Mouse (Mus musculus) kidney, adult 10 weeks (tissue): ENCODE results near the gene Rassf1. TPM values are rescaled to one million over a fixed set of nuclear protein-coding genes. Genes with fewer than 3 reads are reported as not detected.

ENCODE experiments used
- polyA plus RNA-seq: library from polyadenylated mRNA; stranded (reverse); fragments of 350-450 nt; fragmentation: Illumina TruSeq; extraction: RNeasy Lipid Tissue Mini Kit (QIAGEN cat#74804); gene quantifications from one replicate; pipeline ENCODE4 v1.2.3, GENCODE M21; 2014; ENCODE audit warnings: low read depth, low replicate concordance

Rassf1 gene
- polyA plus RNA-seq = 8.6 TPM

DNA sequence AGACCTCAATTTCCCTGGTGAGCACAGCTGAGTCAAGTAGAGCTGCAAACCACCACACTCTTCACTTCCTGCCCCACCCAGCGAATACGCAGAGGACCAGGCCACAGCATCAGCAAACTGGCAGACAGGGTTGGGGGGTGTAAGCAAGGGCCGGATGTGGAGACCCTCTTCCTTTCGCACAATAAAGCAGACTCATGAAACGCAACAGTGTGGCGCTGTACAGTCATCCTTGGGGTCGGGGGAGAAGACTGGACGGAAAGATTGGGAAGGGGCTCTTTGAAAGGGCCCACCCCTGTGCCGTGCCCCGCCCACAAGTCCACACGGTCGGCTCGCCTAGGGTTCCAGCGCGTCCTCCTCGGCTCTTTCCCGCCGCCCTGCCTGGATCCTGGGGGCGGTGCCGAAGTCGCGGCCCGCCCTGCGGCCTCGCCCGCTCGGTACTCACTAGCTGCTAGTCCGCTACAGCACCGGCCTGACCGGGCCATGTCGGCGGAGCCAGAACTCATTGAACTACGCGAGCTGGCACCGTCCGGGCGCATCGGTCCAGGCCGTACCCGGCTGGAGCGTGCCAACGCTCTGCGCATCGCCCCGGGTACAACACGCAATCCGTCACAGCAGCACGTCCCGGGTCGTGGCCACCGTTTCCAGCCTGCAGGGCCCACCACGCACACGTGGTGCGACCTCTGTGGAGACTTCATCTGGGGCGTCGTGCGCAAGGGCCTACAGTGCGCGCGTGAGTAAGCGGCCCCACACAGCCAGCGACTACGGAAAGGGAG, at the start of gene Rassf1:
Gene Rassf1, plus strand, starts transcription at position 439 of the 773 bp plus-strand sequence.

GRCm38 (mm10) chr9:107533791-107534407, 17.5 kb upstream of the Rassf1 start, which contains the start of gene Tmem115:
TSS of gene Tmem115 (plus strand) at chr9:107533945.

GRCm38 (mm10) chr9:107541474-107542351, 9.6 kb upstream of the Rassf1 start, which contains the start of the genes Cyb561d2 and Nprl2:
TSS of gene Cyb561d2 (minus strand) at chr9:107542193.
TSS of gene Nprl2 (plus strand) at chr9:107542226.

GRCm38 (mm10) chr9:107547026-107547425, 4.3 kb upstream of the Rassf1 start, which contains the start of gene Zmynd10:
TSS of gene Zmynd10 (plus strand) at chr9:107547298.

DNA sequence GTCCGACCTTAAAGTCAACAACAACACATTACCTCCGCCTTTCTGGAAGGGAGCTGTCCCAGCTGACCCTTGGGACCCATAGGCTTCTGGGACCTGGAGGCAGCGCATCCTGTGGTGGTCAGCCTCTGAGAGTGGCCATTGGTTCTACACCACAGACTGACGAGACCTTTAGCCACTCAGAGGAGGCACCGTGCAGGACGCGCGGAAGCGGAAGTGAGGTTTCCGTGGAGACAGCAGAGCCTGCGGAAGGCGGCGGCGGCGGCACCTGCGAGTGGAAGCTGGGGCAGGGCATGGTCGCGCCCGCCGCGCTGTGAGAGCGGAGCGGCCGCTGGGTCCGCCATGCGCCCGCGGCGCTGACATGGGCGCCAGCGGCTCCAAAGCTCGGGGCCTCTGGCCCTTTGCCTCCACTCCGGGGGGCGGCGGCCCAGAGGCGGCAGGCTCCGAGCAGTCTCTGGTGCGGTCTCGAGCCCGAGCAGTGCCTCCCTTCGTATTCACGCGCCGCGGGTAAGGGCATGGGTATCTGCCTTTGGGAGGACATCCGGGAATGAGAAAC, 11.8 kb downstream of the Rassf1 start, which contains the start of gene Tusc2:
Gene Tusc2, plus strand, starts transcription at position 227 of the 553 bp plus-strand sequence.

DNA sequence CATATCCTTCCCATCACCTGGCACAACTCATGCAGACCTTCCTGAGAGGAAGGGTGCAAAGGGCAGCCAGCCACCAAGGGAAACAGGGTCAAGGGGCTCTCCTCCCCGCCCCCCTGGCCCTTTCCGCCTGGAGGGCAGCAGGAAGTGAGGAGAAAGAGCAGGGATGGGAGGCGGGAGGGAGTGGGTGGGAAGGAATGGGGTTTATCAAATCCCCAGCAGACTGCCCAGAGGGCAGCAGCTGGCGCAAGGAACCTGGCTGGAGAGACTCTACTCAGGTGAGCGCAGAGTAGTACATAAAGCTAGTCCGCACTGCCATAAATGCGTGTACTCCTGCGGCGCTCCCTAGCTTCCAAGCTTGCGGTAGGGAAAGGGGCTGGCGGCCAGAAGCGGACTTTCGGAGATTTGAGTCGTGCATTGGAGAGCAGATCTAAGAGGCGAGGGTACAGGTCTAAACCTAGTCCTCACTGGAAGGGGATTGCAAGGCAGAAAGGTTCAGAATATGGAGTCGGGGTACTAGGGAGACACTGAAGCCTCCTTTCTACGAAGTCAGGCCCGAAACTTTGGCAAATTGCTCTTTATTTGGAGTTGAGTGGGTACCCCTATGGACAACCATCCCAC, 16.5 kb downstream of the Rassf1 start, which contains the start of gene Hyal2:
Gene Hyal2, plus strand, starts transcription at position 244 of the 618 bp plus-strand sequence.

GRCm38 (mm10) chr9:107576357-107577107, 25.2 kb downstream of the Rassf1 start, which contains the start of gene Hyal1:
TSS of gene Hyal1 (plus strand) at chr9:107576927.

DNA sequence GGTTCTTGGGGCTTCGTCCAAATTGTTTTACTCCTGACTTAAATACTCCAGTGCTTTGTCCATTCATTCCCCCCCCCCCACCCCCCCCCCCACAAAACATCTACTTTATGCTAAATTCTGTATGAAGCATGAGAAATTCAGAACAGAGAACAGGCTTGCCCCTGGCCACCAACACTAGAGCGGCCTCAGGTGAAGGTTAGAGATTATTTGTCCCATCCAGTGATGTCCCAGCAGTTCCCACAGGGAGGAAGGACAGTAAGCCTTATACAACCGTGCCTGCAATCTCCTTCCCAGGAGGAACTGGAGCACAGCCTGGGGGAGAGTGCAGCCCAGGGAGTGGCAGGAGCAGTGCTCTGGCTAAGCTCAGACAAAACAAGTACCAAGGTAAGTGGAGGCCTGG, 27.2 kb downstream of the Rassf1 start, which contains the start of gene Naa80:
Gene Naa80, plus strand, starts transcription at position 301 of the 400 bp plus-strand sequence.

DNA sequence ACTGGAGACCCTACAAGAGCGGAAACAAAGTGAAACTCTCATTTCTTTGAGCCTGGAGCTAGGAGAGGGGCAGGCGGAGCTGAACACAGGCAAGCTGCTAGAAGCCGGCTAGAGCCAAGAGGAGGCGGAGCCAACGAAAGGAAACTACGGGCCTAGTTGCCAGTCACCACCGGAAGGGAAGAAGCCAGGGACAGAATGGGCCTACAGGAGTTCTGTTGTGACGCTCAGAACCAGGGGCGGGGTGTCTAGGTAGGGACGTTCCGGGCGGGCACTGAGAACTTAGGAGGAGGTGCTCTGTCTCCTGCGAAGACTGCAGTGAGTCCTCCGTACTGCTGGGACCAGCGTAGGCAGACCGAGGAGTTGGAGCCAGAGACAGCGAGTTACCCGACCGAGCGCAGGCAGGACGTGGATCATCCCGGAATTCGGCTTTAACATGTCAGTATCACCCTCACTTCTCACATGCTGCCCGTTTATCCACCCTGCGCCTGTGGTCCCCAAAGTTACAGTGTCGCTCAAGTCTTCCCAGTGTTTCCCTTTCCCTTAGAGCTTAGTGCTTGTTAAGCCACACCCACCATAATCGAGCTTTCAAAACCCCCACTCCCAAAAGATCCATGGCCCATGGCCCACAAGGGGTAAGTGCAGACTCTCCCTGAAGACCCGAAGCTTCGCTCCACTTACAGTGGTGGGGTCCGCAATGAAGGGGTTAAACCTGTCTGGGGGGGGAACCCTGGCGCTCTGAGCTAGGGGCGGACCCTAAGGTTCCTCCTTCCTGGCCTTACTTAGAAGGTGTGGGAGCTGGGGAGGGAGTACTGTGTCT, 29.4 kb downstream of the Rassf1 start, which contains the start of gene Hyal3:
Gene Hyal3, plus strand, starts transcription at position 318 of the 817 bp plus-strand sequence.

GRCm38 (mm10) chr9:107586974-107587832, 35.8 kb downstream of the Rassf1 start, which contains the start of gene Ifrd2:
TSS of gene Ifrd2 (plus strand) at chr9:107587642.

DNA sequence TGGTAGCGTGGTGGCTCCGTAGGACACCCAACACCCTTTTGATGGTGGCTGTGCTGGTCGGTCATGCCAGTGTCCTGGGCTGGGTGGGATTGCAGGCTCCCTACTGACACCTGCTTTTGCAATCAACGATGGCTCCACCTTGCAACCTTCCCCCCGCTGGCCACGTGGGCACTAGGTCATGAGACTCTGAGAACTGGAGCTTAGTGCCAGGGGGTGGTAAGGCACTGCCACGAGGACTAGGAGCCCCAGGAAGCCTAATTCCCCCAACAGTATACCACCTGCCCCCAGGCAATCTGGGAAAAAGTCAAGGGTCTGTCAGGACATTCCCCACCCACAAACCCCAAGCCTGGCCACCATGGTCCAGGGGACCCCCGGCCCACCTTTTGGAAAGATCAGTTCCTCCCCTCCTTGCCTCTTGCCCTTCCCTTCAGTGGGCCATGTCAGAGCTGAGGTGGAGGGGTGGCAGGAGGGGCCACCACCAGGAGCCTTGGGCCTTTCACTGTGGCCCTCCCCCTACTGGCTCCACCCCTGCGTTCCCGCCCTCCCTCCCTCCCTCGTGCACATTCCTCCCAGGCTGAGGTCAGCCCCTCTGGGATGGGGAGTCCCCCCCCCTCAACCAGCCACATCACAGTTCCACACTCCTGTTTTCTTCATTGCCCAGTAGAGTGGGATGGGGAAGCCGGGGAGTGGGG, 57.5 kb downstream of the Rassf1 start, which contains the start of gene Sema3b:
Gene Sema3b, minus strand, starts transcription at position 489 of the 692 bp plus-strand sequence.

Other genes with a start within 250 kb of the Rassf1 start
- gene Hemk1, start 213.2 kb upstream of the Rassf1 start, polyA plus RNA-seq = 1.9 TPM
- 0.28 TPM for gene 6430571L13Rik, start 211.0 kb upstream of the Rassf1 start, polyA plus RNA-seq
- gene Cacna2d2, start 151.9 kb upstream of the Rassf1 start, polyA plus RNA-seq = not detected
- gene Tmem115, start 17.6 kb upstream of the Rassf1 start, polyA plus RNA-seq = 0.20 TPM
- 7.2 TPM for gene Cyb561d2, start 9.4 kb upstream of the Rassf1 start, polyA plus RNA-seq
- 1.6 TPM for gene Nprl2, start 9.3 kb upstream of the Rassf1 start, polyA plus RNA-seq
- gene Zmynd10, start 4.3 kb upstream of the Rassf1 start, polyA plus RNA-seq = 0.81 TPM
- 24.5 TPM for gene Tusc2, start 11.7 kb downstream of the Rassf1 start, polyA plus RNA-seq
- gene Hyal2, start 16.4 kb downstream of the Rassf1 start, polyA plus RNA-seq = 1.8 TPM
- 3.0 TPM for gene Hyal1, start 25.4 kb downstream of the Rassf1 start, polyA plus RNA-seq
- gene Naa80, start 27.3 kb downstream of the Rassf1 start, polyA plus RNA-seq = 2.0 TPM
- 0.24 TPM for gene Hyal3, start 29.3 kb downstream of the Rassf1 start, polyA plus RNA-seq
- 33.1 TPM for gene Ifrd2, start 36.1 kb downstream of the Rassf1 start, polyA plus RNA-seq
- gene Sema3b, start 57.7 kb downstream of the Rassf1 start, polyA plus RNA-seq = 2.6 TPM
- gene Gnai2, start 83.8 kb downstream of the Rassf1 start, polyA plus RNA-seq = 18.2 TPM
- gene Slc38a3, start 118.0 kb downstream of the Rassf1 start, polyA plus RNA-seq = 1.4 TPM
- gene Gnat1, start 128.2 kb downstream of the Rassf1 start, polyA plus RNA-seq = not detected
- gene Sema3f, start 158.9 kb downstream of the Rassf1 start, polyA plus RNA-seq = 1.9 TPM
- 90.8 TPM for gene Rbm5, start 219.4 kb downstream of the Rassf1 start, polyA plus RNA-seq